In genomic region chr1:127573186-127573585, GRCm38 (mm10) we compare ENCODE assay signal across 15 mouse cellular contexts.
"Had no signal": no experiment of that assay in that cellular context is flagged by ENCODE, and none has a peak within 500 bp of the region (broad histone marks: within the 10 kb centered on the region; RNA-seq: fewer than 3 reads in every experiment).

No protein-coding gene starts in this region.

- DNase-seq: gastrocnemius, adult 2 months; gastrocnemius, postnatal 14 days; gastrocnemius, postnatal 36 days; heart, adult 18-20 months; heart, postnatal 10 days; heart, postnatal 36 days; kidney, adult 11 months; kidney, adult 2 months; kidney, adult 9 months; kidney, postnatal 14 days; kidney, postnatal 36 days; layer of hippocampus, adult 9-11 months; layer of hippocampus, postnatal 36 days; liver; liver, embryonic 13.5 days had no signal
